Mouse (Mus musculus) left cerebral cortex, postnatal 14 days (tissue): ENCODE results near the gene Gfy. TPM values are rescaled to one million over a fixed set of nuclear protein-coding genes. Genes with fewer than 3 reads are reported as not detected.

Experiments
- DNase-seq, 2 experiments: peaks; one replicate each; pipeline ENCODE4 v3.0.0; 2021 to 2022; ENCODE audit warnings: low spot score in 2 of 2, mixed read lengths in 1 of 2
- intact Hi-C: fragments of 180-260 bp; cut with DNase I; formaldehyde crosslinking; loops from one replicate; pipeline ENCODE4 v1.15.1; 2025
- long read RNA-seq, 2 experiments: library from polyadenylated mRNA; stranded (forward); transcript quantifications; one replicate each; pipeline ENCODE4 v2.0.0; 2021
- total RNA-seq, 2 experiments: library from RNA; stranded (reverse); gene quantifications; 2 replicates each; pipeline ENCODE4 v1.2.3; 2021

The Gfy gene
- under 1 TPM in 1 of 2 experiments, not detected in 1; 0.18 TPM for total RNA-seq
- long read RNA-seq, experiment 1 = 0 reads
- long read RNA-seq, experiment 2 = 0 reads

- intact Hi-C loops = loop anchor here (5.0 kb wide), 1 partner anchor 118 kb away; no protein-coding TSS in a partner anchor
- DNase-seq = no peak
These were observed at the start of gene Gfy for GRCm38 (mm10) chr7:45179469-45179868. Gene Gfy (minus strand): TSS chr7:45179569.

- intact Hi-C loops = no loop called here
- no peak for DNase-seq
These were observed 49.7 kb upstream of the Gfy start for GRCm38 (mm10) chr7:45229046-45229445.

DNA sequence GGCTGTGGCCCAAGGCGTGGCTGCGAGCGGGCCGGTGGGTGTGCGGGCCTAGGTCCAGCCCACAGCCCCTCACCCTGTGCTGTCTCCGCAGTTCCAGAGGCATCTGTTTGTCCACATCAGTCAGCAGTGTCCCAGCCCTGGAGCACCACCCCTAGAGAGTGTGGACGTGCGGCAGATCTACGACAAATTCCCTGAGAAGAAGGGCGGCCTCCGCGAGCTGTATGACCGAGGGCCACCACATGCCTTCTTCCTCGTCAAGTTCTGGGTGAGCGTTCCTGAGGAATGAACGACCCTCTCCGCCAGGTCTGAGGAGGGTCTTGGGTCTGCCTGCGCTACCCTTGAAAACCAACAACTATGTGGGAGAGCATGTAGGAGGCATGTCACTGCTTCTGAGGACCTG, 49.2 kb upstream of the Gfy start:
- intact Hi-C loops = no loop called here
- no peak for DNase-seq

GRCm38 (mm10) chr7:45226421-45226820, 47.1 kb upstream of the Gfy start:
- no peak for DNase-seq
- intact Hi-C loops = no loop called here

DNA sequence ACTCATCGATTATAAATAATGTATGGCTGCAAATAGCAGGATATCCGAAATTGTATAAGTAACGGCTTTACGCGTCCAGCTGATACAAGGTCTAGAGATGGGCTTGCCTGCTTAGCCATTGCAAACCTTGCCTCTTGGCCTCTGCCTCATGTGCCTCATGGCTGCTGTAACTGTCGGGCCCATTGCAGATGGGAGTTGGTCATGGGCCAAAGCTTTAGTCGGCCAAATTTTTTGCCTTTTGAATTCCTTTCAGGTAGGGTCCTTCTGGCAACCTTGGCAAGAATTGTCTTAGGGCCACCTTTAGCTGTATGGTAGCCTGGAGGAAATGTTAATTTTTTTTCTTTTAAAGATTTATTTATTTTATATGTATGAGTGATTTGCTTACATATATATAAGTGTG, 45.5 kb upstream of the Gfy start:
- DNase-seq = no peak
- intact Hi-C loops = no loop called here

DNA sequence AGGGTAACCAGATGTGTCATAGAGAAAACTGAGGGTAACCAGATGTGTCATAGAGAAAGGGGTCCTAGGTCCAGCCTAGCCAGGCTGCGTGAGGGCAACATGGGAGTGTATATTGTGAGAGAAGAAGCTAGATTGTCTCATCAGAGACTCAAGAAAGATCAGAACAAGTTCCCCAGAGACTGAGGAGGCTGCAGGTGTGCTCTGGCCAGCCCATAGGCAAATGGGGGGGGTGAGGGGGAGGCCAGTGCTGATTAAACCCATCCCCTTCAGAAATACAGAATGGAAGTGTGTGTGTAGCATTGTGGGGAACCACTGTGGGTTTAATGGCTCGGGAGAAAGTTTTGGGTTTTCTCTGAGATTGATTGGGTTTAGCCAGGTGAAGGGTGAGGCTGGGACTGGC, 42.3 kb upstream of the Gfy start:
- intact Hi-C loops = no loop called here
- no peak for DNase-seq

GRCm38 (mm10) chr7:45216442-45217183, 37.2 kb upstream of the Gfy start:
- intact Hi-C loops = no loop called here
- peak in 1 of 2 experiments; percentile 27 for DNase-seq

DNA sequence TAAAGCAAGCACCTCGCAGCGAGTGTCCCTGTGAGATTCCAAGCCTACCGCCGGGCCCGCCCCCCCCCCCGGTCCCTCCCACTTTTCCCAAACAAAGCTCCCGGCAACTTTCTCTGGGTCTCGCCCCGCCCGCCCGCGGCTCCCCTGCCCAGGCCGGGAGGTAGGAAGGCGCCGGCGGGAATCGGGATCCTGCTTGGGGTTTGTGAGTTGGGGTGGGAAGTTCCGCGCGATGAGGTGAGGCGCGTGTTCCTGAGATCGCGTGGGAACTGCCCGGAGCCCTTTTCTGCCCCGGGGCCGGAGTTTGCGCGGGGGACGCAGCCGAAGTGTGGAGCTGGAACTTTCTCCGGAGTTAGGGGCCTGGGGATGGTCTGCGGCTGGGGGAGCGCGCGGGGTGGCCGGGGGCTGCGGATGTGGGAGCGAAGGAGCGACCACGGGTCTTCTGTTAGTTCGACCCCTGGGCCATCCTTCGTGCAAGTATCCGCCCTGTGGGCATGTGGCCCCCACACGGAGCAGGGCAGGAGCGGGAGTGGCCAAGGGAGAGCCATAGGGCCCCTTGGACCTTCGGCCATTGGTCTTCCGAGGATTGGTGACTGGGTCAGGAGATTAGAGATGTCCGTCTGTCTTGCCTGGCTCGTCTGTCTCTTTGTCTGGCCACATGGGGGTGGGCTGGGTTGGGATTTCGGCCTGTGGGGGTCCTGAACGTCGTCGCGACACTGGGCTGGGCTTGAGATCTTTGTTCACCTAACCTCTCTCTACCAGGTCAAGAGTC, 36.5 kb upstream of the Gfy start, which contains the start of gene Tead2:
Tead2 (plus strand) TSS at position 81 of the 769 bp plus-strand sequence.
- DNase-seq = no peak
- intact Hi-C loops = no loop called here

DNA sequence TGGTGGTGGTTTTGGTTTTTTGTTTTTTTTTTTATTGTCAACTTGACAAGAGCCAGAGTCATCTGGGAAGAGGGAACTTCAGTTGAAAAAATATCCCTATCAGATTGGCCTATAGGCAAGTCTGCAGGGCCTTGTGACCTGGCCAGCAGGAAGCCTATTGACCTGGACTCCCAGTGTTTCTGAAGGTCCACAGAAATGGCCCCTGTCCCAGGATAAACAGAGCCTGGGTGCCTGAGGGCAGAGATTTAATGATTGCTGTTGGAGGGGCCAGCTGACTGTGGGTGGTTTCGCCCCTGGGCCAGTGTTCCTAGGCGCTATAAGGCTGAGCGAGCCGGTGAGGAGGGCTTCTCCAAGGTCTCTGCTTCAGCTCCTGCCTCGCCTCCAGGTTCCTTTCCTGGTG, 34.3 kb upstream of the Gfy start:
- DNase-seq = no peak
- intact Hi-C loops = no loop called here

- intact Hi-C loops = no loop called here
These were observed 33.0 kb upstream of the Gfy start for GRCm38 (mm10) chr7:45212356-45212755.

DNA sequence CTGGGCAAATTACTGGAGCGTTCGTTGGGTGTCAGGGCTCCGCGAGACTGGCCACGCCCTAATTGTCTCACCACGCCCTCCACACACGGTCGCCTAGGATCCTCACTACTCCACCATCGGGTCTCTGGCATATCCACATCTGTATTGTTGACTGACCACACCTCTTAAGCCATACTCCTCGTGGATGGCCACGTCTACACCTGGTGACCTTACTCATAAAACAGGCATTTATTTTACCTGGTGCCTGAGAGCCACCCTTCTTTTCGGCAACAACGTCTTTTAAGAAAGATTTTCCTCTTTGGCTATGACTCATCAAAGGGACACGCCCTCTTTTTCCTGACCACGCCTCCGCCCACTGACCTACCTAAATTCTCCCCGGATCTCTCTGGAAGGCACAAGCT, 32.5 kb upstream of the Gfy start, which contains the start of gene Dkkl1:
Dkkl1 (minus strand) TSS at position 297 of the 401 bp plus-strand sequence.
- no peak for DNase-seq

More at GRCm38 (mm10) chr7:45212356-45212755, 33.0 kb upstream of the Gfy start:
- DNase-seq = no peak

GRCm38 (mm10) chr7:45211070-45211469, 31.7 kb upstream of the Gfy start:
- no peak for DNase-seq
- intact Hi-C loops = no loop called here

More for the DNA sequence above, 32.5 kb upstream of the Gfy start, which contains the start of gene Dkkl1:
- intact Hi-C loops = no loop called here

- intact Hi-C loops = no loop called here
- no peak for DNase-seq
These were observed 28.9 kb upstream of the Gfy start for GRCm38 (mm10) chr7:45208260-45208659.

GRCm38 (mm10) chr7:45204380-45205143, 25.2 kb upstream of the Gfy start, which contains the start of gene Ccdc155:
Gene Ccdc155 (minus strand): TSS chr7:45204892.
- DNase-seq = peak; percentile 93 to 94
- intact Hi-C loops = no loop called here

GRCm38 (mm10) chr7:45202654-45203053, 23.3 kb upstream of the Gfy start:
- peak in 1 of 2 experiments; percentile 51 for DNase-seq
- intact Hi-C loops = no loop called here

GRCm38 (mm10) chr7:45198961-45199360, 19.6 kb upstream of the Gfy start:
- peak; percentile 44 to 83 for DNase-seq
- intact Hi-C loops = loop anchor here (2.0 kb wide), 1 partner anchor 36 kb away; the partner anchor contains the start of gene Slc17a7

- intact Hi-C loops = loop anchor here (2.0 kb wide), 1 partner anchor 36 kb away; the partner anchor contains the start of gene Slc17a7
- peak; percentile 76 to 77 for DNase-seq
These were observed 19.1 kb upstream of the Gfy start for GRCm38 (mm10) chr7:45198435-45198834.

GRCm38 (mm10) chr7:45196994-45197393, 17.6 kb upstream of the Gfy start:
- intact Hi-C loops = no loop called here
- peak in 1 of 2 experiments; percentile 58 for DNase-seq

DNA sequence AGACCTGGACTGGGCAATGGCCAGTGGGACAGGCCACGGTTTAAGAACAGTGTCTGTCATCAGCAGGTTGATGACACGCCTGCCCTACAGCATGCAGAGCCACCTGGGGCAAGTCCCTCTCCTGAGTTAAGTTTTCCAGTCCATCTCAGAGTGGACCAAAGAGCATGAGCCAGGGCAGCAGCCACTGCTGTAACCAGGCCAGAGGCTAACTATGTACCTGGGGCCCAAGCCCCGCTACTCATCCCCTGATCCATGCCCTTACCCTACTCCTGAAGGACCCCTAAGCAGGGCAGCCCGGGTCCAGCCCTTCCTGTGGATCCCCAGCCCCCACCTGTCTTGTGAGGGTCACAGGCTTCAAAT, 16.8 kb upstream of the Gfy start:
- intact Hi-C loops = no loop called here
- DNase-seq = no peak
